Mouse (Mus musculus): ENCODE measurements around the gene Cdh15.

DNA sequence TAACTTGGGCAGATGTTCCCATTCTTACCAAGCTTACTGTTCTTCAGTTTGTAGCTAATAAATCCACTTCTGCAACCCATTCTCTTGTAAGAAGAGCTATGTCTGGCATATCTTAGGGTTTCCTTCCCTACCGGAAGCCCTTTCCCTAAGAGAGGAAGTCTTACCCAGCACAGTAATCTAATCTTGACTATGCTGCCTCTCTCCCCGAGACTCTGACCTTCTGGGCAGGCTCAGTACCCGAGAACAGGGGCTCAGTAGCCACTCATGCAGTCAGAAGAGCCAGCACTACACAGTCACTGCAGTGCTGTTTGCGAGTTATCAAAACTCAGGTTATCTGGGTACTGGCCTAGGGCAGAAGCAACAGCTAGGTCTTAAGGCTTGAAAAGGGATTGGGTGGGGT, 50.3 kb downstream of the Cdh15 start:
- TF ChIP-seq POLR2A (IDR thresholded peaks at IDR 0.05; ENCODE audit: borderline replicate concordance, control insufficient read depth, low read depth, low read length) (no peak), CTCF (IDR thresholded peaks at IDR 0.05; ENCODE audit: control insufficient read depth, insufficient read depth, low read length) (no peak)
